Mouse (Mus musculus): Measurements from ENCODE around the gene Nedd4. TPM values are rescaled to one million over a fixed set of nuclear protein-coding genes. Genes with fewer than 3 reads are reported as not detected.
A peak's percentile ranks its signal among the peaks of the same experiment; 100 is the strongest.

The Nedd4 gene
- polyA plus RNA-seq, 1 experiment from 2014 or later, result 142 TPM

- Histone ChIP-seq H3K4me3 (ENCODE audit: low read depth, low read length) (no peak overlapping the region), H3K4me2 (replicated peaks; ENCODE audit: low read depth) (no peak overlapping the region), H3K36me3 (ENCODE audit: control insufficient read depth, insufficient read depth) (peaks cover 34% of the 10 kb centered on the region; the same call in 1 of the 2 replicates), H3K4me1 (replicated peaks; ENCODE audit: control insufficient read depth, insufficient read depth, low read length) (no peaks in the 10 kb centered on the region), H3K9ac (ENCODE audit: low read depth, low read length) (no peak overlapping the region), H3K27me3 (replicated peaks; ENCODE audit: control insufficient read depth, insufficient read depth, low read length) (no peaks in the 10 kb centered on the region), H3K9me3 (ENCODE audit: control insufficient read depth) (no peaks in the 10 kb centered on the region), H3K27ac (ENCODE audit: low read depth, low read length) (no peak overlapping the region)
- no peak for ATAC-seq
- TF ChIP-seq CTCF (IDR thresholded peaks at IDR 0.05; ENCODE audit: low read depth), result no peak
- 31% methylated on average over 3 of the region's 3 CpGs for WGBS
These were observed 37.6 kb downstream of the Nedd4 start for GRCm38 (mm10) chr9:72699702-72700101.

GRCm38 (mm10) chr9:72701441-72701840, 39.3 kb downstream of the Nedd4 start:
- ATAC-seq, result no peak
- Histone ChIP-seq H3K27ac (ENCODE audit: low read depth, low read length) (no peak overlapping the region), H3K4me3 (ENCODE audit: low read depth, low read length) (no peak overlapping the region), H3K27me3 (replicated peaks; ENCODE audit: control insufficient read depth, insufficient read depth, low read length) (no peaks in the 10 kb centered on the region), H3K9me3 (ENCODE audit: control insufficient read depth) (no peaks in the 10 kb centered on the region), H3K4me2 (replicated peaks; ENCODE audit: low read depth) (no peak overlapping the region), H3K36me3 (ENCODE audit: control insufficient read depth, insufficient read depth) (peaks cover 37% of the 10 kb centered on the region; the same call in 1 of the 2 replicates), H3K4me1 (replicated peaks; ENCODE audit: control insufficient read depth, insufficient read depth, low read length) (no peaks in the 10 kb centered on the region), H3K9ac (ENCODE audit: low read depth, low read length) (no peak overlapping the region)
- WGBS, result 34% methylated on average over 8 of the region's 8 CpGs
- no peak for TF ChIP-seq CTCF (IDR thresholded peaks at IDR 0.05; ENCODE audit: low read depth)

DNA sequence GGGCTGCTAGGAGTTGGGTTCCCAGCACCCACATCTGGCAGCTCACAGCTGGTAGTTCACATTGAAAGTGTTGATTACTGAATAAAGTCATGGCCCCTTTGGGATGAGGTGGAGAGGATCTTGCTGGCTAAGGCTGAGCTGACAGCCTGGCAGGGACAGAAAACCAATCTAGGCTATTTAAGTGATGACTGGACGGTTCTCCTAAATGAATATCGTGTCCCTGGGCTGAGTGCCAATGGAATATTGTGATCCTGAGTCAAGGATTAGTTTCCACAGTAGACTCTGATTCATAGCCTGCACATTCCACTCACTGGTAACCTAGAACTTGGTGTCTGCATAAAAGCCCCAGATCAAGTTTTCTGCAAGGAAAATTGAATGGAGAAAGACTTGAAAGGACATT, 39.9 kb downstream of the Nedd4 start:
- Histone ChIP-seq H3K27me3 (replicated peaks; ENCODE audit: control insufficient read depth, insufficient read depth, low read length) (no peaks in the 10 kb centered on the region), H3K27ac (ENCODE audit: low read depth, low read length) (peak overlapping the region; percentile 5; the same call in 1 of the 2 replicates), H3K9ac (ENCODE audit: low read depth, low read length) (no peak overlapping the region), H3K4me2 (replicated peaks; ENCODE audit: low read depth) (no peak overlapping the region), H3K9me3 (ENCODE audit: control insufficient read depth) (no peaks in the 10 kb centered on the region), H3K4me3 (ENCODE audit: low read depth, low read length) (no peak overlapping the region), H3K36me3 (ENCODE audit: control insufficient read depth, insufficient read depth) (peaks cover 43% of the 10 kb centered on the region), H3K4me1 (replicated peaks; ENCODE audit: control insufficient read depth, insufficient read depth, low read length) (no peaks in the 10 kb centered on the region)
- TF ChIP-seq CTCF (IDR thresholded peaks at IDR 0.05; ENCODE audit: low read depth), result no peak
- no peak for ATAC-seq
- WGBS, result 21% methylated on average over 2 of the region's 2 CpGs

- no peaks in the 10 kb centered on the region for H3K9me3 ChIP-seq (ENCODE audit: control insufficient read depth)
- ATAC-seq, result no peak
- H3K9ac ChIP-seq (ENCODE audit: low read depth, low read length), result no peak overlapping the region
- H3K27me3 ChIP-seq (replicated peaks; ENCODE audit: control insufficient read depth, insufficient read depth, low read length), result no peaks in the 10 kb centered on the region
- no peak overlapping the region for H3K27ac ChIP-seq (ENCODE audit: low read depth, low read length)
- H3K36me3 ChIP-seq (ENCODE audit: control insufficient read depth, insufficient read depth), result peaks cover 38% of the 10 kb centered on the region
- 91% methylated on average over 4 of the region's 4 CpGs for WGBS
- H3K4me3 ChIP-seq (ENCODE audit: low read depth, low read length), result no peak overlapping the region
- no peak for TF ChIP-seq CTCF (IDR thresholded peaks at IDR 0.05; ENCODE audit: low read depth)
- H3K4me1 ChIP-seq (replicated peaks; ENCODE audit: control insufficient read depth, insufficient read depth, low read length), result no peaks in the 10 kb centered on the region
- H3K4me2 ChIP-seq (replicated peaks; ENCODE audit: low read depth), result no peak overlapping the region
These were observed 41.0 kb downstream of the Nedd4 start for GRCm38 (mm10) chr9:72703142-72703541.

DNA sequence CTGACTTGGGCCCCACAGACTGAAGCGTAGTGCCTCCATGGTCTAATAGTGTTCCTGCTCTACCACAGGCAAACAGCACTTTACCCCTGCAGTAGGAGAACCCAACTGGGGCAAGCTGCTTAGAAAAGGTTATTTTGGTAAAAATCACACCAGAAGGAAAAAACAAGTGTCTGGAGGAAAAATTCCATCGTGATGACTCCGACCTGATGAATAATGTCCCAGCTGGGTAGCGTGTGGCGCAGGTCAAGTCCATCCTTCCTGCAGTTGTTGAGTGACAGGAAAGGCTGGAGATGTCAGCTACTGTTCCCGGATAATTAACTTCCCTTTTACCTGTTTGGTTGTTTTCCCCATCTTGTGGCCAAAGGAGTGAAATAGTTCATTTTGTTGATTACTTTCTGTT, 41.6 kb downstream of the Nedd4 start:
- Histone ChIP-seq H3K9me3 (ENCODE audit: control insufficient read depth) (no peaks in the 10 kb centered on the region), H3K27me3 (replicated peaks; ENCODE audit: control insufficient read depth, insufficient read depth, low read length) (no peaks in the 10 kb centered on the region), H3K4me2 (replicated peaks; ENCODE audit: low read depth) (no peak overlapping the region), H3K9ac (ENCODE audit: low read depth, low read length) (no peak overlapping the region), H3K4me1 (replicated peaks; ENCODE audit: control insufficient read depth, insufficient read depth, low read length) (no peaks in the 10 kb centered on the region), H3K36me3 (ENCODE audit: control insufficient read depth, insufficient read depth) (peaks cover 37% of the 10 kb centered on the region), H3K4me3 (ENCODE audit: low read depth, low read length) (no peak overlapping the region), H3K27ac (ENCODE audit: low read depth, low read length) (no peak overlapping the region)
- WGBS, result 69% methylated on average over 6 of the region's 6 CpGs
- no peak for TF ChIP-seq CTCF (IDR thresholded peaks at IDR 0.05; ENCODE audit: low read depth)
- no peak for ATAC-seq

GRCm38 (mm10) chr9:72705270-72705669, 43.1 kb downstream of the Nedd4 start:
- H3K27me3 ChIP-seq (replicated peaks; ENCODE audit: control insufficient read depth, insufficient read depth, low read length), result no peaks in the 10 kb centered on the region
- no peak overlapping the region for H3K4me3 ChIP-seq (ENCODE audit: low read depth, low read length)
- no peaks in the 10 kb centered on the region for H3K4me1 ChIP-seq (replicated peaks; ENCODE audit: control insufficient read depth, insufficient read depth, low read length)
- TF ChIP-seq CTCF (IDR thresholded peaks at IDR 0.05; ENCODE audit: low read depth), result no peak
- no peak overlapping the region for H3K4me2 ChIP-seq (replicated peaks; ENCODE audit: low read depth)
- 83% methylated on average over 2 of the region's 2 CpGs for WGBS
- H3K9ac ChIP-seq (ENCODE audit: low read depth, low read length), result no peak overlapping the region
- H3K9me3 ChIP-seq (ENCODE audit: control insufficient read depth), result no peaks in the 10 kb centered on the region
- ATAC-seq, result no peak
- H3K36me3 ChIP-seq (ENCODE audit: control insufficient read depth, insufficient read depth), result peaks cover 46% of the 10 kb centered on the region
- H3K27ac ChIP-seq (ENCODE audit: low read depth, low read length), result no peak overlapping the region

DNA sequence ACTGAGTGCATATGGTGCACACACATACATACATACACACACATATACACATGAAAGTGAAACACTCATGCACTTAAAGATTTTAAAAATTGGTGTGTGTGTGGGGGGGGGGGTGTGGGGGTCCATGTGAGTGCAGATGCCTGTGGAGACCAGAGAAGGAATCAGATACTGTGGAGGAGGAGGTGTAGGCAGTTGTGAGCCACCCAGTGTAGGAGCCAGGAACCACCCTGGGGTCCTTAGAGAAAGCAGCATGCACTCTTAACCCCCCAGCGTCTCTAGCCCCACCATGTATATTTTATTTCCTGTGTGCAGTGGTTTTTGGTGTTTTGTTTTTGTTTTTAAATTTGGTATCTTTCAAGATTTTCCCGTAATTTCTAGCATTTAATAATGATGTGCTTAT, 45.9 kb downstream of the Nedd4 start:
- Histone ChIP-seq H3K9me3 (ENCODE audit: control insufficient read depth) (no peaks in the 10 kb centered on the region), H3K4me1 (replicated peaks; ENCODE audit: control insufficient read depth, insufficient read depth, low read length) (no peaks in the 10 kb centered on the region), H3K27ac (ENCODE audit: low read depth, low read length) (peak overlapping the region; percentile 28; the same call in 1 of the 2 replicates), H3K4me3 (ENCODE audit: low read depth, low read length) (no peak overlapping the region), H3K9ac (ENCODE audit: low read depth, low read length) (no peak overlapping the region), H3K4me2 (replicated peaks; ENCODE audit: low read depth) (no peak overlapping the region), H3K27me3 (replicated peaks; ENCODE audit: control insufficient read depth, insufficient read depth, low read length) (no peaks in the 10 kb centered on the region), H3K36me3 (ENCODE audit: control insufficient read depth, insufficient read depth) (peaks cover 60% of the 10 kb centered on the region)
- TF ChIP-seq CTCF (IDR thresholded peaks at IDR 0.05; ENCODE audit: low read depth), result no peak
- 79% methylated on average over 2 of the region's 2 CpGs for WGBS
- no peak for ATAC-seq
